Mouse (Mus musculus): ENCODE data around the gene Guk1. TPM values are rescaled to one million over a fixed set of nuclear protein-coding genes. Genes with fewer than 3 reads are reported as not detected.

Guk1 gene
- polyA plus RNA-seq, 1 experiment from 2014 or later = 131 TPM

GRCm38 (mm10) chr11:59159099-59159498, 32.9 kb downstream of the Guk1 start:
- H3K27me3 ChIP-seq = no peaks in the 10 kb centered on the region
- H3K4me1 ChIP-seq = peaks cover 14% of the 10 kb centered on the region
- WGBS = 89% methylated on average over 13 of the region's 13 CpGs
- H3K27ac ChIP-seq = no peak overlapping the region
- no peak for ATAC-seq (ENCODE audit: borderline replicate concordance, extremely low read depth, low FRiP score, low TSS enrichment)
- H3K9me3 ChIP-seq = no peaks in the 10 kb centered on the region
- H3K4me3 ChIP-seq = no peak overlapping the region
- H3K9ac ChIP-seq = no peak overlapping the region
- no peak overlapping the region for H3K4me2 ChIP-seq
- H3K36me3 ChIP-seq = peaks cover 11% of the 10 kb centered on the region; the same call in 1 of the 2 replicates

- WGBS = 93% methylated on average over 5 of the region's 5 CpGs
- H3K27me3 ChIP-seq = no peaks in the 10 kb centered on the region
- H3K9me3 ChIP-seq = no peaks in the 10 kb centered on the region
- H3K36me3 ChIP-seq = peaks cover 11% of the 10 kb centered on the region; the same call in 1 of the 2 replicates
- H3K4me2 ChIP-seq = no peak overlapping the region
- no peak overlapping the region for H3K27ac ChIP-seq
- H3K4me3 ChIP-seq = no peak overlapping the region
- H3K9ac ChIP-seq = no peak overlapping the region
- no peaks in the 10 kb centered on the region for H3K4me1 ChIP-seq
- no peak for ATAC-seq (ENCODE audit: borderline replicate concordance, extremely low read depth, low FRiP score, low TSS enrichment)
Measured at GRCm38 (mm10) chr11:59155900-59156299, 36.1 kb downstream of the Guk1 start.

DNA sequence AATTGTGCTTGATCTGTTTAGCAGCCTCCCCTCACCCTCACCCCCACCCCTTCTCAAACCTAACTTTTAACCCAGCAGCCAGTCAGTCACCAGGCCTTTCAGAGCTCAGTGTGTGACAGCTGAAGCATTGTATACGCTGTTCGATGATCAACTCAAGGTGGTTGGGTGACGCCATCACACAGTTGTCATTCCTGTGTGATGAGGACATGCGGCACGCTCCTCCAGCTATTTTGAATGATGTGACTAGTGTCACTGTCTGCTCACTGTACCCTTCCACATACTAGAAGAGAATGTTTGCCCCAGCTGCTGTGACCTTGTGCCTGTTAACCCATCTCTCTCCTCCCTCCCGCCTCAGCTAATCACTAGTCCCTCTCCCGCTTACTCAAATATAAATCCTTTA, 37.8 kb downstream of the Guk1 start:
- WGBS = 56% methylated on average over 7 of the region's 7 CpGs
- Histone ChIP-seq H3K27ac (no peak overlapping the region), H3K4me3 (no peak overlapping the region), H3K9me3 (no peaks in the 10 kb centered on the region), H3K4me1 (no peaks in the 10 kb centered on the region), H3K4me2 (no peak overlapping the region), H3K36me3 (peaks cover 11% of the 10 kb centered on the region; the same call in 1 of the 2 replicates), H3K27me3 (no peaks in the 10 kb centered on the region), H3K9ac (no peak overlapping the region)
- ATAC-seq (ENCODE audit: borderline replicate concordance, extremely low read depth, low FRiP score, low TSS enrichment) = no peak

DNA sequence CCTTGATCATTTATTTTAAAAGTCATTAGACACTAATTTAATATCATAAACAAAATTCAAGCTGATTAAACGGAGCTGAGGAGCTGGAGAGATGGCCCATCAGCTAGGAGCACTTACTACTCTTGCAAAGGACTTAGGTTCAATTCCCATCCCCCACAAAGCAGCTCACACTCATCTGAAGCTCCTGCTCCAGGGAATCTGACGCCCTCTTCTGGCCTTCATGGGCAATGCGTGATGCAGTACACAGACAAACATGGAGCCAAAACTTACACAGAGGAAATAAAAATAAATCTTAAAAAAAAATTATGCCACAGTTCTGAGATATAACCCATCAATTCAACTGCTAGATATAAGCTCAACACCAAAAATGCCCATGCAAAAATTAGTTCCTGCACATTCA, 40.3 kb downstream of the Guk1 start:
- Histone ChIP-seq H3K27me3 (no peaks in the 10 kb centered on the region), H3K27ac (no peak overlapping the region), H3K9ac (no peak overlapping the region), H3K4me1 (no peaks in the 10 kb centered on the region), H3K4me3 (no peak overlapping the region), H3K9me3 (no peaks in the 10 kb centered on the region), H3K4me2 (no peak overlapping the region), H3K36me3 (0 out of 2 replicates have a peak, but pooled peaks cover 2% of the 10 kb centered on the region)
- no peak for ATAC-seq (ENCODE audit: borderline replicate concordance, extremely low read depth, low FRiP score, low TSS enrichment)
- WGBS = 28% methylated on average over 3 of the region's 3 CpGs

GRCm38 (mm10) chr11:59149302-59149701, 42.7 kb downstream of the Guk1 start:
- 42% methylated on average over 3 of the region's 3 CpGs for WGBS
- Histone ChIP-seq H3K4me1 (no peaks in the 10 kb centered on the region), H3K9me3 (no peaks in the 10 kb centered on the region), H3K4me3 (no peak overlapping the region), H3K36me3 (no peaks in the 10 kb centered on the region), H3K4me2 (no peak overlapping the region), H3K27ac (no peak overlapping the region), H3K9ac (no peak overlapping the region), H3K27me3 (no peaks in the 10 kb centered on the region)
- ATAC-seq (ENCODE audit: borderline replicate concordance, extremely low read depth, low FRiP score, low TSS enrichment) = no peak

DNA sequence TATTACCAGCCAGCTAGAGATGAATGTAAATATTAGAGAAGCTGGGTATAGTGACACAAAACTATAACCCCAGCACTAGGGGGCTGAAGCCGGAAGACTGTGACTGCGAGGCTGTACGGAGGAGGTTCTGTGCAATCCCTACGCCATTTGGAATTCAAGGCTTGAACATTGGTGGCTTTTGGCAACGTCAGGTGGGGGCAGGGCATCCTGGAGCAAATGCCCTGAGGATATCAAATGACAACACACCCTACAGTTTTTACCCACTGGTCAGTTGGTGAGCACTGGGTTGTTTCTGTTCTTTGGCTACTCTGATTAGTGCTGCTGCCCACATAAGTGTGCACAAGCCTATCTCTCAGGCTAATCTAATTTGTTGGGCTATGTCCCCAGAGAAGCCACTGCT, 49.0 kb downstream of the Guk1 start:
- Histone ChIP-seq H3K4me2 (no peak overlapping the region), H3K9me3 (no peaks in the 10 kb centered on the region), H3K27ac (no peak overlapping the region), H3K27me3 (peaks cover 4% of the 10 kb centered on the region), H3K36me3 (no peaks in the 10 kb centered on the region), H3K9ac (no peak overlapping the region), H3K4me3 (no peak overlapping the region), H3K4me1 (no peaks in the 10 kb centered on the region)
- ATAC-seq (ENCODE audit: borderline replicate concordance, extremely low read depth, low FRiP score, low TSS enrichment) = no peak
- WGBS = 71% methylated on average over 5 of the region's 5 CpGs

DNA sequence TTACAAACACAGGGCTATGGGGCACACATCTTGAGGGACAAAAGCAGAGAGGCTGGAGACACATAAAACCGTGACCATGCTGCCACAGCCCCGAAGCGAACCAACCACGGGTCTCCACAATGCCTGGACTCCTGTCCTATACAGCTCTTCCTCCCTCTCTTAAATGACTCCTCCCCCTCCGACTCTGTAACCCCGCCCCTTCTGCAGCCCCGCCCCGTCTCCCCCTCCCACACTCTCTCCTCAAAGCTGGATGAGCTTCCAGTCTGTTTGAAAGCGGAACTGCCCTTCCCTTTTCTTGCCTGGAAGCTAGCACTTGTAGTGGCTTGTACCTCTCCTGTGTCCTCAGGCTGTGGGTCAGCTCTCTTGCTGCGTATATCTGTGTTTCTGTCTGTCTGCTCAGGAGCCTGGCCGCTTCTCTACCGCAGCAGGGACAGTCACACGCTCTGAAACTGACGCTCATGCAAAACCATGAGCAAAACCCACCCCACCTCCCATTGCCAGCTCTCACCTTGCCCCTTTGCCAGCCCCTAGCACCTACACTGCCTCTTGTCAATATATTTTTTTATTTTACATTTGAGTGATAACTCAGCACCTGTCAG, 50.1 kb downstream of the Guk1 start:
- H3K9ac ChIP-seq = no peak overlapping the region
- no peaks in the 10 kb centered on the region for H3K4me1 ChIP-seq
- peak overlapping the region; percentile 46; the same call in 1 of the 2 replicates for H3K4me2 ChIP-seq
- H3K9me3 ChIP-seq = no peaks in the 10 kb centered on the region
- H3K27me3 ChIP-seq = peaks cover 15% of the 10 kb centered on the region
- ATAC-seq (ENCODE audit: borderline replicate concordance, extremely low read depth, low FRiP score, low TSS enrichment) = 0 out of 2 replicates have a peak, but pooled peaks have one; percentile 35
- 8% methylated on average over 14 of the region's 14 CpGs for WGBS
- H3K27ac ChIP-seq = no peak overlapping the region
- no peak overlapping the region for H3K4me3 ChIP-seq
- H3K36me3 ChIP-seq = no peaks in the 10 kb centered on the region

GRCm38 (mm10) chr11:59138537-59139486, 53.2 kb downstream of the Guk1 start:
- peaks cover 46% of the 10 kb centered on the region for H3K27me3 ChIP-seq
- H3K36me3 ChIP-seq = no peaks in the 10 kb centered on the region
- H3K4me1 ChIP-seq = peaks cover 13% of the 10 kb centered on the region; the same call in 1 of the 2 replicates
- no peak overlapping the region for H3K4me2 ChIP-seq
- no peak overlapping the region for H3K4me3 ChIP-seq
- H3K27ac ChIP-seq = no peak overlapping the region
- 55% methylated on average over 19 of the region's 19 CpGs for WGBS
- no peak overlapping the region for H3K9ac ChIP-seq
- no peak for ATAC-seq (ENCODE audit: borderline replicate concordance, extremely low read depth, low FRiP score, low TSS enrichment)
- no peaks in the 10 kb centered on the region for H3K9me3 ChIP-seq

DNA sequence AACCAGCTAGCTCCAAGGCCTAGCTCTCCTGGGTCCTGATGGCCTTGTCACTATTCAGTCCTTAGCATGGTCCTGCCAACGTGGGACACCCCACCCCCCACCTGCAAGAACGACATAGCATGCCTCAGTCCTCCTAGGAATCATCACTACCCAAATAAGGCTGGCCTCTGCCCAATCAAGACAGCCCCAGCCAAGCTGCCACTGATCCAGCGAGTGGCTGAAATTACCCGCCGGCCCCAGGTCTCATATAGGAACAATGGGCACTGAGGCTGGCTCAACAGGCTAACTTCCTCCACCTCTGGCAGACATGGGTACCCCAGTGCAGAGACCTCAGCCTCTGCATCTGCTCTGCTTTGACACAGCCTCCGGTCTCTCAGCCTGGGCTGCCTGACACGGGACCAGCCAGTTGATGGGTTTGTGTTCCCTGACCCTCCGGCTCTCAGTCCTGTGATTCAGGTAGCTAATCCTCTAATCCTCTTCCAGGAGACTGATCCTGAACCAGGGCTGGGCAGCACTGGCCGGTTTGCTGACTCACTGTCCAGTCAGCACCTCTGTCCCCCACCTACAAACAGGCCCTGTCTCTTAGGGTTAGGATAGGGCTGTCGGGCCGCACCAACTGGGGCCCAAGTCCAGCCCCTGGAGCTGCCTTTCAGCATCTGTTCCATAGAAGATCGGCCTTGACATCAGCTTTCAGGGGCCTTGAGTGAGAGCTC, 54.9 kb downstream of the Guk1 start:
- Histone ChIP-seq H3K27me3 (peaks cover 62% of the 10 kb centered on the region), H3K4me3 (no peak overlapping the region), H3K4me2 (no peak overlapping the region), H3K4me1 (peaks cover 13% of the 10 kb centered on the region; the same call in 1 of the 2 replicates), H3K9ac (no peak overlapping the region), H3K9me3 (no peaks in the 10 kb centered on the region), H3K27ac (no peak overlapping the region), H3K36me3 (no peaks in the 10 kb centered on the region)
- WGBS = 70% methylated on average over 12 of the region's 12 CpGs
- no peak for ATAC-seq (ENCODE audit: borderline replicate concordance, extremely low read depth, low FRiP score, low TSS enrichment)

DNA sequence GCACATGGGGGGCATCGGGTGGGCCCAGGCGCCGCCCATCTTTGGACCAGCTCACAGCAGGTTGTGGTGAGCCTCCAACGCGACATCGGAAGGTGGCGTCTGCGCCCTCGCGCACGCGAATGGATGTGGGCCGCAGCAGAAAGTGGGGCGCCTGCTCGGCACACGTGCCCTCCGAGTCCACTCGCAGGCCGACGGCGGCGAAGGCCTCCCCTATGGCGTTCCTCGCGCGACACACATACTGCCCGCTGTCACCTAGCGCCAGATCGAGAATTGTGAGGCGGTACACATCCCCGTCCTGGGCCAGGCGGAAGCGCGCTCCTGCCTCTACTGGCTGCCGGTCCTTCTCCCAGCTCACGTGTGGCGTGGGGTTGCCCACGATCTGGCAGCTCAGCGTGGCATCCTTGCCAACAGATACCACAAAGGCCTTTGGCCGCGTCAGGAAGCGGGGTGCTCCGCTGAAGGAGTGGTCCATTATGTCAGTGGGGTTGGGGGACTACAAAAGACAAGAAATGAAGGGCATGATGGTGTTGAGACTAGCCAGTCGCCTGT, 56.0 kb downstream of the Guk1 start, which contains the start of gene Obscn:
Gene Obscn (minus strand): TSS at position 499 of the 549 bp plus-strand sequence.
- ATAC-seq (ENCODE audit: borderline replicate concordance, extremely low read depth, low FRiP score, low TSS enrichment) = no peak
- no peaks in the 10 kb centered on the region for H3K9me3 ChIP-seq
- peaks cover 66% of the 10 kb centered on the region for H3K27me3 ChIP-seq
- no peak within 1 kb of the TSS for H3K27ac ChIP-seq
- peak within 1 kb of the TSS; percentile 21 for H3K4me3 ChIP-seq
- WGBS = 17% methylated on average over 42 of the region's 44 CpGs
- no peak within 1 kb of the TSS for H3K9ac ChIP-seq
- peaks cover 13% of the 10 kb centered on the region; the same call in 1 of the 2 replicates for H3K4me1 ChIP-seq
- H3K4me2 ChIP-seq = peak within 1 kb of the TSS; percentile 46
- H3K36me3 ChIP-seq = no peaks in the 10 kb centered on the region

GRCm38 (mm10) chr11:59135051-59135820, 56.8 kb downstream of the Guk1 start:
- peak overlapping the region; percentile 46 for H3K4me2 ChIP-seq
- no peaks in the 10 kb centered on the region for H3K9me3 ChIP-seq
- no peaks in the 10 kb centered on the region for H3K36me3 ChIP-seq
- H3K4me3 ChIP-seq = peak overlapping the region; percentile 21
- no peak for ATAC-seq (ENCODE audit: borderline replicate concordance, extremely low read depth, low FRiP score, low TSS enrichment)
- H3K4me1 ChIP-seq = peaks cover 13% of the 10 kb centered on the region; the same call in 1 of the 2 replicates
- no peak overlapping the region for H3K27ac ChIP-seq
- H3K9ac ChIP-seq = no peak overlapping the region
- H3K27me3 ChIP-seq = peaks cover 66% of the 10 kb centered on the region
- WGBS = 5% methylated on average over 55 of the region's 55 CpGs
